Mouse (Mus musculus) liver, embryonic 14.5 days (tissue): Measurements from ENCODE around the gene Gm47841.

Source experiments
- CTCF ChIP-seq: IDR thresholded peaks from 2 replicates; pipeline ENCODE4 v1.5.1; 2016; ENCODE audit warnings: antibody characterized with exemption, low read depth, control low read depth
- EP300 ChIP-seq: IDR thresholded peaks from 2 replicates; pipeline ENCODE4 v1.6.1; 2016; ENCODE audit warnings: antibody characterized with exemption, low read depth

- no peak for TF ChIP-seq CTCF
- no peak for TF ChIP-seq EP300
Measured at GRCm38 (mm10) chr15:101041966-101042365, 5.2 kb downstream of the Gm47841 start.
